Mouse (Mus musculus) skeletal muscle tissue, adult 2 months (tissue): ENCODE data around the gene Gan.

Experiments used
- DNase-seq: peaks from one replicate; pipeline ENCODE4 v3.0.0-alpha.2; 2012; ENCODE audit warnings: low read depth, low spot score

The Gan gene

DNA sequence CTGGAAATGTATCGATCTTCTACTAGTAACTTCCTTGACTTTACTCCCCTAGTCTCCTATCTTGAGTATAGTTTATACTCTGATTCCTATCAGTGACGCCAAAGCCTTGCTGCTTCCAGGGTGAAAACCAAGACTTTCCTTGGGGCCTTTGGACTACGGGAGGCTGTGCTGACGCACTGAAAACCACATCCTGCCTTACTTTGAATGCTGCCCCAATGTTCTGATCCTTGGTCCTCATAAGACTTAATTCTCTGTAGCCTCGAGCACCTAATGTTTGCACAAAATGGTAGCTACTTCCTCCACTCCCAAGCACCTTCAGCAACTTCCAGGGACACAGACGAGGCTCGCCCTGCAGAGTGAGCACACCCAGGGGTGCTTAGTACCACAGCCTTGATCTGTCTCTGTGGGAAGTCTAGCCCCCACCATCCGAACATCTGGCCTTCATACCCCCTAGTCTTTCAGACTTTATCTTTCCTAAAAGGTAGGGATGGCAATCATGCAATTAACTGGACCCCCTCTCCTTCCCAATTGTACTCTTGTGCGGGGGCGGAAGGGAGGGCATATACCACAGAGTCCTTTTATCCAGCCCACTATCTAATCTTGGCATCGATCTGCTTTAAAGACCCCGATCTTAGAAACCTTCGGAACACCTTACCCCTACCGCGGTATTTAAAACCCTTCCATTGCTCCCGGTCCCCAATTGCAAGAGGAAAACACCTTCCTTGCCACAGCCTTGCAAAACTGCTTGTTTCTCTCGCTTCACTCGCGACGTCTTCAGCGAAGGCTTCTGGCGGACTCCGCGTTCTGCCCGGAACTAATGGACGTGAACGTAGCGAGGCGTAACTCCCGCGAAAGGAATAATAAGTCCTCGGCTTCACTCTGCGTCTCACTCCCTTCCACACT, 818 bp upstream of the Gan start:
- no peak for DNase-seq

DNA sequence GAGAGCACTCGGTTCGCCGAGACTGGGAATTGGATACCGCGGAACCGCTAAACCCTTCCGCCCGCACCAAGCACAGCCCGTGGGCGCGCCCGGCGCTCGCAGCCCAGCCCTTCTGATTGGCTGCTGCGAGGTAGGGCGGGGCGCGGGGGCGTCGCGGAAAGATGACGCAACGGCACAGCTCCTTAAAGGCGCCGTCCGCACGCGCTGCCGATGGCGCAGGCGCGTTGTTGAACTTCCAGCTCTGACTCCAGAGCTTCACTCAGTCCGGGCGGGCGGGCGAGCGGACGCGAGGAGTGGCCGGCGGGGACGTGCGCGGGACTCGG, 205 bp upstream of the Gan start:
- DNase-seq = peak; percentile 98

DNA sequence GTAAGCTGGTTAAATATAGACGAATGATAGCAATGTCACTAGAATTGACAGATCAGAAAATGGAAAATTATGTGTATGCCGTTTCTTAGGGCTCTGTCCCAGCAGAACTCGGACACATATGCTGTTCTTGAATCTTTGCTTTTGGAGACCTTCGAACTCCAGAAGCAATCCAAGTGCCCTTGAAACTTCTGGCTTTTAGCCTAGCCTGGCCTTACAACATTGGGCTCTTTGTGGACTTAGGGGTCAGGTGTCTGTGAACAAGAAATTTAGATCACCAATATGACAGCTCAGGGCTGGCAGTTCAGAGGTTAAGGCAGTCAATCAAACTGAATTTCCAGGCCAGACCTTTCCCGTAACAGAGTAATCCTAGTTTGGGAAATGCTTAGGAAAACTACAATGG, 1.1 kb downstream of the Gan start:
- no peak for DNase-seq

DNA sequence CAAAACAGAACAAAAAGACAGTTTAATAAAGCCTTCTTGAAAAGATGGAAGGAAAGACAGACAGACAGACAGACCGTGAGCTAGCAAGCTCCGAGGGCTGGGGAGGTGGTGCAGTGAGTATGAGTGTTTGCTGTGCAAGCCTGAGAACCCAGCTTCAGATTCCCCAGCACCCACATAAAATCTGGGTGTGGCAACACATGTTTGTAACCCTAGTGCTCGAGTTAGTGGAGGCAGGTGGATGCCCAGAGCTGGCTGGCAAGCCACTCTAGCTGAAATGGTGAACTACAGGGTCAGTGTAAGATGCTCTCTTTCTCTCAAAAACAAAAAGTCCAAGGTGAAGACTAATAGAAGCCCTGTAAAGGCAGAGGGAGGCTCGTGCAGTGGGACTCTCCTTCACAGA, 7.0 kb downstream of the Gan start:
- no peak for DNase-seq

DNA sequence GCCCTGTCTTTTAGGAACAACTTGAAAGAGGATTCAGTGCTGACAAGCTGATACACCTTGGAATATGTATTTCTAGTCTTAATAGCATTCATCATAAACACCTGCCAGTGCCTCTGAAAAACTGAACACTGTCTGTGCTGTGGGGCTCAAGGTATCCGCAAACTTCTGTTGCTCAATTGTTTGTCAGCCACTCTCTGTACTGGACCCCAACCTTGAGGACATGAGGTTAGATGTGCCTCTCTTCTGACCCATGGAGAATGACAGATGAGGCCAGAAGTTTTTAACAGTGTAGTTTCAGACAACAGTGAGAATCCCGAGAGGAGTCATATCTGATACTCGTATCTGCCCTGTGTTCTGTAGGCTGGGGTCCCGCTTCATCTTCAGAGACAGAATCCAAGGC, 7.6 kb downstream of the Gan start:
- DNase-seq = no peak

DNA sequence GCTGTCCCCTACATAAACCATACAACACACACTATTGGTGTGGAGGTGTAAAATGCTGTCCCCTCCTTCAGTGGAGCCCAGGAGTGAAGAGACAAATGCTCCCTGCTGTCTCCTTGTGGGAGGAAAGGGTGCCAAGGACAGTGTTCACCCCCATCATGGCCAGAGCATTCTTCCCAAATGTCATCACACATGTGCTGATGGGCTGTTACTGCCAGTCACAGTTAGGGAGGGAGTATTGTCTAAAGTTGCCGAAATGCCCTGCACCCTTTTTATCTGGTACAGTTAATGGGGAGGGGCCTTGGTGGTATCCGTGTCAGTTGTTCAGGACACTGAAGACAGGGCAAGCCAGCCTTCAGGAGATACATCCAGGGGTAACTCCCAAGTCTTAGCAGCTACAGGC, 8.6 kb downstream of the Gan start:
- DNase-seq = no peak

DNA sequence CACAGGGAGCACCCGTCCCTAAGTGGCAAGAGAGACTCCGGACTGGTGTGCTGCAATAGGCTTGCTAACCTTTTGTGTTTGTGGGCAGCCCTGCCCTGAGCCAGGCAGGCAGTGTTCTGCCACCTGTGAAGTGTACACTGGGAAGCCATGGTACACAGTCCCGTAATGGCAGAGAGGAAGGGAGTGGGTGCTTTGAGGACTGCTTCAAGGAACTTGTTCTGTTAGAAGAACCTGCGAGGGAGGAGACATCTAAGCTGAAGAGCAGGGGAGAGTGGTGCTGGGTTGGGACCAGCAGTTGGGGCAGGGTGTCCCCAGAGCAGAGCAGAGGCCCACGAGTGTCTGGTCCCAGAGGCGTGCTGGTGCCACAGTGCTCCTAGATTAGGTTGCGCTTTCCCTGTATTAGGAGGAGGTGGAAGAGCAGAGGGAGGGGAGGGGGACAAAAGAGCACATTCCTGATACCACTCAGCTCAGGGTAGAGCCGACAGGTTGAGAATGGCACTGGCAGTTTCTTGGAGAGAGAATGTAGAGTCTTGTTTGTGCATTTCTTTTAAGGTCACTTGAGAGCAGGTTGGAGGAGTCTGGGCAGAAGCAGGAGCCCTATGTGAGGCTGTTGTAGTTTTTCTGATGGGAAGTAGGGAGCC, 9.4 kb downstream of the Gan start:
- DNase-seq = no peak

DNA sequence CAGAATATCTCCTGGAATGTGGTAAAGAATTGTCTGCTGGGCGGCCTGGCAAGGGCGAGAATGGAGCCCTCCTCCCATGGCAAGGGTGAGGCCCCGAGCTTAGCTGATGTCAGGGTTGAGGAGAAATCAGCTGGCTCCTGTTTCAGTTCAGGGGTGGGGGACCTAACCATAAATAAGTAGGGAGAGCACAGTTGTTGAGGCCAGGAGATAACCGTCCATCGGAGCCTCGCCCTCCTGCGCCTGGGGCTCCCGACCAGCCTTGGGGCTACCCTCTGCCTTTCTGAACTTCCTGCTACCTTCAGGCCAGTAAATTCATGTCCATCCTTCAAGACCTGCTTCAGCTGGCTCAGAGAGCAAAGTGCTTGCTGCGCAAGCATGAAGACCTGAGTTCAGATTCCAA, 10.4 kb downstream of the Gan start:
- peak; percentile 25 for DNase-seq

DNA sequence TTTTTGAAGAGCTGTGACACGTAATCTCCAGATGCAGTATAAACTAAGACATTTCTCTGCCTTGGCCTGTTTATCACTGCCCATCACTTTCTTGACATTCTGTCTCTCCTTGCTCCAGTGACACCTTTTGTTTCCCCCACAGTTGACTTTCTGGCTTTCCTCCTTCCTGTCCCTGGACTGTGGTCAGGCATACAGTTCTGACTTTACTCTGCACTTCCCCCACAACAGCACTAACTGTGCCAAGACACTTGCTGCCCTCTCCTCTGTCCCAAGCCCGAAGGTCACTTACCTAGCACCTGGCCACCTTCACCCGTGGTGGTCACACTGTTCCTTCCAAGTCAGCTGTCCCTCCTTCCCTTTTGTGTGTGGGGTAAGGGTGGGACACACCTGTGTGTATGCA, 13.9 kb downstream of the Gan start:
- no peak for DNase-seq

GRCm38 (mm10) chr8:117172904-117173303, 15.0 kb downstream of the Gan start:
- peak; percentile 46 for DNase-seq

DNA sequence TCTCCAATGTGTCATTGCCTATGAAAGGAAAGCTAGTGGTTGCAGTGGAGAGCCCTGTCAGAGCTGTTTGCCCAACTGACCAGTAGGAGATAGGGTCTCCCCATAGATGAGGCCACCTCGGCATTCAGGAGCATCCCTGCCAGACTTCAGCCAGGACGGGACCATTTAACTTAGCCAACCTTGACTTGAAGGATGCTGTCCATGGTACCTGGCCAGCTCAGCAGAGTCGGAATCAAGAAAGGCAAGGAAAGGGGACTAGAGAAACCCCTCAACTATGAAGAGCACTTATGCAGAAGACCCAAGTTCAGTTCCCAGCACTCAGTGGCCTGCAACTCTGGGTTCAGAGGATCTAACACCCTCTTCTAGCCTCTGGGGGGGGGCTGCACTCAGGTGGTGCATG, 15.8 kb downstream of the Gan start:
- DNase-seq = no peak

DNA sequence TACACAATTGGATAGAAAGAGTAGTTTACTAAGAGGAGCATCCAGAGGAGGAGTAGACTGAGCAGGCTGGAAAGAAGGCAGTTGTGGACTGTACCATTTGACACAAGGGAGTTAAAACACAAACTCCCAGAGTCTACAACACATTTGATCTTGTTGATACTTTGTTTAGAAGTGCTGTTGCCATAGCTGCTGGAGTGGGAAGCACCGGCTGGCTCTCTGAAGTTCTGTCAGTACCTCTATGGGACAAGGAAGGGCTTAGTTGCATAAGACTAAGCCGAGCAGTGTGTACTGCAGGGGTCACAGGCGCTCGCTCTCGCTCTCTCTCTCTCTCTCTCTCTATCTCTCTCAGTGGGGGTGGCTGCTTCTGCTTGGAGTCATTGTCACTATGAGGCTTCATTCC, 16.6 kb downstream of the Gan start:
- no peak for DNase-seq

DNA sequence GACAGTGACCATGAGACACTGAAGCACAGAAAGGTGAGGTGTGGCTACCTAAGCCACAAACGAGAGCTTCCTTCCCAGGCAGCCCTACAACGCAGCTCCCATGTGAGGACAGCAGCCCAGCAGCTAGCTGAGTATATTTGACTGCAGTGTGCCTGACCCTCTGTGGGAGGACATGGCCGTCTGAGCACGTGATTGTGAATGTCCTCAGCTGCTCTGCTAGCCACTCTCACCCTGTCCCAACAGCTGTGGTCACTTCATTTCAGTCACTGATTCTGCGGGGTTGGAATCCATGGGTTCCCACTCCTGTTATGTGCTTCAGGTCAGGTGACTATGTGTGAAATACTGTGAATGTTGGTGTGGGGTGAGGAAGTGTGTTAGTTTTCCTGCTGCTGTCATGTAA, 18.4 kb downstream of the Gan start:
- no peak for DNase-seq

- no peak for DNase-seq
These were observed 19.3 kb downstream of the Gan start for GRCm38 (mm10) chr8:117177236-117177635.

GRCm38 (mm10) chr8:117178039-117178438, 20.1 kb downstream of the Gan start:
- DNase-seq = no peak

DNA sequence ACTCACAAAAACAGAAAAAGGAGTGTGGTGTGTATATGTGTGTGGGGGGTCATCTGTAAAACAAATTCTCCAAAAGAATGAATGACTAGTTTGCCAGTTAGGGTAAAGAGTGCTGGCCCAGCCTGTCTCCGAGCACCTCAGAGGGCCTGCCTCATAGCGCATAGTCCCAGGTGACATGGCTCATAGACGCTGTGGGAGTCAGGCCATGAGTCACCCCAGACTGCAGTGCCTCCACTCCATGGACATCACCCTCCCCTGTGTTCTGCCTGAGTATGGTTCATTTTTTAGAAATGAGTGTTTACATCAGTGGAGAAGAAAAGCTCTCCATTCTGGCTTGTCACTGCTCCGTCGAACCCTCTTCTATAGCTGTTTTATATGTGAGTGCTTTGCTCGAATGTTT, 20.7 kb downstream of the Gan start:
- DNase-seq = no peak

DNA sequence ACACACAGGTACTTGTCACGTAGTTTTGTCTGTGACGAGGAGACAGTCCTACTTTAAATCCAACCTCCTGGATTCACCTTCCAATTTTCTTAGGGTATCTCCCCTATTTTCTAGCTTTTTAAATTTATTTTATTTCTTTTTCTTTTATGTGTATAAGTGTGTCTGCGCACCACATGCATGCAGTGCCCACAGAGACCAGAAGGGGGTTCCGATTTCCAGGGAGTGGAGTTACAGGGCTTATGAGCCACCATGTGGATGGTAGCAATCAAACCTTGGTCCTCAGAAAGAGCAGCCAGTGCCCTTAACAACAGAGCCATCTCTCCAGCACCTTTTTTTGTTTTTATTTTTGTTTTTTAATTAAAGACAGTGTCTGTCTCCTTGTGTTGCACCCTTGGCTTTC, 24.8 kb downstream of the Gan start:
- DNase-seq = no peak

- DNase-seq = no peak
These were observed 25.9 kb downstream of the Gan start for GRCm38 (mm10) chr8:117183664-117184377.

DNA sequence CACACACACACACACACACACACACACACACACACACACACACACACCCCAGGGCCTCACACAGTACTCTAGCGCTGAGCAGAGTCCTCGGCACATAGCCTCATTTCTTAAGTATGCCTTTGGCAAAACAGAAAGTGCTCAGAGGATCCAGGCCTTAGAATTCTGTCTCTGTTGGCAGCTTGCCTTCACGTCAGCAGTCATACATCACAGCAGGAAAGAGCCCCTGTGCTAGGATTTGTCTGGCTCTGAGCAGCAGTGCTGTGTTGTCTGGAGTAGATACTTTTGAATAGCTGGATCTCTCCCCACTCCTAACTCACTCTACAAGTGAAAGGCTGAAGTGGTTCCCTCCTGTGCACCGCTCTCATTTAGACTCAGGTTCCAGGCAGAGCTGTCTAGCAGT, 36.4 kb downstream of the Gan start:
- no peak for DNase-seq

DNA sequence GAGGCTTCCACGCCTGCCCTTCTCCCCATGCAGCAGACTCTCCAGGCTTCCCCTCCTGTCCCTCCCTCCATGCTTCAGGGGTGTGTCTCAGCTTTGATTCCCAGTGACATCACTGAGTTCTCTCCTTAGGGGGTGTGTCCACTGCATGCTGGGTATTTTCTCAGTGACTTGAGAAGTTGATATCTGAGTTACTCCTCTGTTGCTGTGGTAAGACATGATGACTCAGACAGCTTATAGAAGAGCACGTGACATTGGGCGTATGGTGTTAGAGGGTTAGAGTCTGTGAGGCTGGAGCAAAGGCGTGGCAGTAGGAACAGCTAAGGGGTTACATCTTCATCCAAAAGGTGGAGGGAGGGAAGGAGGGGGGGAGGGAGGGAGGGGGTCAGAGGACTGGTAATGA, 38.7 kb downstream of the Gan start:
- DNase-seq = no peak

DNA sequence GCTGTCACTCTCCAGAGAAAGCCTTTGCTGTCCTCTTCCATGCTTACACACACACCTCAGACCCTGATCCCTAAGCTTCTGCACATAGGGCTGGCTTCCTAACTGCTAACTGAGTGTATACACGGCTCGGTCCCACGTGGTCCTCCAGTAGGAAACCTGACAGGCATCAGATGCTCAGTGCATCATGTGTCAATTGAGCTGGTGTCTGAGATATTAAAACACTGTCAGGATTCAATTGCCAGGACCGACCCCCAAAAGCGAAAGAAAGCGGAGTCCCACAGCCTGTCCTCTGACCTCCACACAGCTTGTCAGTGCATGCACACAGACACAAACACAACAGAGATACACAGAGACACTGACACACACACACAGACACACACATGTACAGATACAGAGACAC, 39.6 kb downstream of the Gan start:
- no peak for DNase-seq

DNA sequence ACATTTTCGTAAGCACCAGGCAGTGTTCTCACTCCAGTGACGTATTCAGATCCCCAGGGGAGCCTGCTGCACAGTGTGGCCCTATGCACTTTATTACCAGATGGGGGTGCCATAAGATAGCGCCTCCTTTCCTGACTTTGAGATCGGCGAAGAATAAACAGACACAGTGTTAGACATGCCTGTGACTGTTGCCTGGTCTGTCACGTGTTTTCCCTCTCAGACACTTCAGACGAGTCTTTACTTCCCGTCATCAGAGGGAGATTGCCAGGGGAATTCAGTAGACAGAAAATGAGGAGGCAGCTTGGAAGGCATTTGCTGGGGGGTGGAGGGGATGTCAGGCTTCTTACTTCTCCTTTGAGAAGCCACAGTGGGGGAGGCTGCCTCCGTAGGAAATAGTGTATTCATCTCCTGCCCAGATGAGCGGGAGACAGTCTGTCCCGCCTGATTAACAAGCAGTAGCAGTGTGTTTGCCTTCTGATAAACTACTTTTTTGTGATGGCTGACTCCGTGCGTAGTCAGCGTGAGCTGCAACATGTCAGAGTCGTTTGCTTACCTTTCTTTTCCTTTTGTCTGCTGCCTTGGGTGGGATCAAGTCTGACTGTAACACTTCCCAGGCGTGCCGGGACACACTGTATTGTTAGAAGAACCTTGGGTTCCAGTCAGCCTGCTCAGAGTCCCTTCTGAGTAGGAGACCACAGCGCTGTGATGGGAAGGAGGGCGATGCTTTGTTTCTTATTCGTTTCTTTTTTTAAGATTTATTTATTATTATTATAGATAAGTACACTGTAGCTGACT, 40.4 kb downstream of the Gan start:
- DNase-seq = peak; percentile 35
